Mouse (Mus musculus) macrophage (primary cell): ENCODE data around the gene Cfl2. TPM values are rescaled to one million over a fixed set of nuclear protein-coding genes. Genes with fewer than 3 reads are reported as not detected.
"Not testable (repeated sequence)": the region's sequence is repeated elsewhere in the genome, so short reads cannot be mapped to it uniquely, and the experiment has no call there.

Experiments
- H3K27ac ChIP-seq: fragments of 350-480 bp; formaldehyde crosslinking; 2 replicates; pipeline ENCODE4 v1.9.0; 2021
- H3K36me3 ChIP-seq: fragments of 350-480 bp; formaldehyde crosslinking; 2 replicates; pipeline ENCODE4 v1.9.0; 2021; ENCODE audit errors: inconsistent target
- H3K4me3 ChIP-seq: fragments of 350-480 bp; formaldehyde crosslinking; 2 replicates; pipeline ENCODE4 v1.9.0; 2021; ENCODE audit errors: inconsistent target
- H3K79me2 ChIP-seq: fragments of 350-480 bp; formaldehyde crosslinking; 2 replicates; pipeline ENCODE4 v1.9.0; 2021; ENCODE audit errors: inconsistent target
- WGBS: methylation state at CpG from one replicate; pipeline ENCODE4 v1.1.7; 2026; ENCODE audit warnings: inconsistent platforms; ENCODE audit not compliant: missing documents; 5-methylcytosine and 5-hydroxymethylcytosine counted together
- polyA plus RNA-seq: library from polyadenylated mRNA; stranded (reverse); fragments of 250-400 nt; gene quantifications from 3 replicates; pipeline ENCODE4 v1.2.4, GENCODE M21; 2018; ENCODE audit warnings: inconsistent platforms

The Cfl2 gene
- polyA plus RNA-seq, 1 experiment from 2014 or later, result 21.0 TPM

- 97% methylated on average over 2 of the region's 2 CpGs for WGBS
- no peak overlapping the region for H3K27ac ChIP-seq
- no peak overlapping the region for H3K4me3 ChIP-seq
- H3K36me3 ChIP-seq, result no peaks in the 10 kb centered on the region
- H3K79me2 ChIP-seq, result no peaks in the 10 kb centered on the region
Measured at GRCm38 (mm10) chr12:54839815-54840214, 22.9 kb downstream of the Cfl2 start.

GRCm38 (mm10) chr12:54838931-54839330, 23.7 kb downstream of the Cfl2 start:
- Histone ChIP-seq H3K79me2 (no peaks in the 10 kb centered on the region), H3K27ac (no peak overlapping the region), H3K36me3 (no peaks in the 10 kb centered on the region), H3K4me3 (no peak overlapping the region)

GRCm38 (mm10) chr12:54835608-54836570, 26.8 kb downstream of the Cfl2 start:
- 90% methylated on average over 13 of the region's 18 CpGs for WGBS
- H3K36me3 ChIP-seq, result no peaks in the 10 kb centered on the region
- H3K27ac ChIP-seq, result 0 out of 2 replicates have a peak overlapping the region, but pooled peaks have one; percentile 27
- no peak overlapping the region for H3K4me3 ChIP-seq
- no peaks in the 10 kb centered on the region for H3K79me2 ChIP-seq

- Histone ChIP-seq H3K36me3 (no peaks in the 10 kb centered on the region), H3K79me2 (no peaks in the 10 kb centered on the region), H3K4me3 (peak overlapping the region; percentile 29), H3K27ac (peak overlapping the region; percentile 27)
- 8% methylated on average over 10 of the region's 11 CpGs for WGBS
Measured at GRCm38 (mm10) chr12:54834925-54835447, 27.7 kb downstream of the Cfl2 start.

DNA sequence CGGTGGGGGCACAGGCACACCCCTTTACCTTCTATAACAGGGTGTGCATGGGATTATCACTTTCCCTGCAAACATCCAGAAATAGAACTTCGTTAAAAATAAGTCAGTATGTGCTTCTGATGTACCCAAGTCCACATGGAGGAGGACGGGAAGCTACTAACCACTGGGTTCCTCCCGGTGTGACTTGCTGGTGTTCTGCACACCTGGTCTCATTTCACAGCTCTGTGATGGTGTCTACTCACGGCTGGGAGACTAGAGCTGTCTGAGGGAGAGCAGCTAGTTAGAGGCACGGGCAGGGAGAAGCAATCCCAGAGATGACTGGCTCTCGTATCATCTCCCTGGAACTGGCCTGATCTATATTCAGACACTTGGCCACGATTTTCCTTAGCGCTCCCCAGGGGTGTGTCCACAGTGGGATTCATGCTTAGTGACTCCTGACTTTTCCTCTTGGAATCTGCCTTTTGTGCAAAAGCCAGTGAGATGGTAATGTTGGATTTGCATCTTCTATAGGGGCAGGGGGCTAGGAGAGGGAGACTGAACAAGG, 28.7 kb downstream of the Cfl2 start:
- Histone ChIP-seq H3K36me3 (no peaks in the 10 kb centered on the region), H3K4me3 (no peak overlapping the region), H3K79me2 (no peaks in the 10 kb centered on the region), H3K27ac (no peak overlapping the region)
- WGBS, result 56% methylated on average over 9 of the region's 9 CpGs

DNA sequence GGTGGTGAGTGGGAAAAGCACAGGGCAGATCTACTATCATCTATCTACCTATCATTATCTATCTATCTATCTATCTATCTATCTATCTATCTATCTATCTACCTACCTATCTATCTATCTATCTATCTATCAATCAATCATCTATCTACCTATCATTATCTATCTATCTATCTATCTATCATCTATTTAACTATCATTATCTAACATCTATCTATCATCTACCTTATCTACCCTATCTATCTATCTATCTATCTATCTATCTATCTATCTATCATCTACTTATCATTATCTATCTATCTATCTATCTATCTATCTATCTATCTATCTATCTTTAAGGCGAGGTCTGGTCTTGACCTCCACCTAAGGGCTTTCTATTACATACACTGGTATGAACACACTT, 30.8 kb downstream of the Cfl2 start:
- H3K79me2 ChIP-seq, H3K27ac ChIP-seq, H3K36me3 ChIP-seq, H3K4me3 ChIP-seq: not testable (repeated sequence)
- WGBS, result 90% methylated on average over 1 of the region's 1 CpGs

DNA sequence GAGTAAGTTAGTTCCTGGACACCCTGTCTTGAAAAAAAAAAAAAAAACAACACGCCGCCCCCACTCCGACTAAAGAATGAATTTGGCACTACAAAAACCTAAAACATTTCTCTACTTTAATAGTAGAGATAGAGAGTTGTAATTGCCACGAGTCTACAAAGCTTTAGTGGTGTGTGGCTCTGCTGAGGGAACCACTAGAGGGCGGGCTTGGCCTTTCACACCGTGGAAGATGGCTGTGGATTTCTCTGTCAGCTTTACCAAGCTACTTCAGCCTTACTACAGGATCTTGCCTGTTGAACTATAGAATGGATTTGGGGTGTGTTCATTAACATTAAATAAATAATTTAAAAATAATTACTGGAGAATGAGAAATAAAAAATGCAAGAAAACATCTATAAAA, 32.1 kb downstream of the Cfl2 start:
- no peaks in the 10 kb centered on the region for H3K79me2 ChIP-seq
- no peak overlapping the region for H3K4me3 ChIP-seq
- H3K36me3 ChIP-seq, result no peaks in the 10 kb centered on the region
- no peak overlapping the region for H3K27ac ChIP-seq
- WGBS, result 5% methylated on average over 6 of the region's 6 CpGs

DNA sequence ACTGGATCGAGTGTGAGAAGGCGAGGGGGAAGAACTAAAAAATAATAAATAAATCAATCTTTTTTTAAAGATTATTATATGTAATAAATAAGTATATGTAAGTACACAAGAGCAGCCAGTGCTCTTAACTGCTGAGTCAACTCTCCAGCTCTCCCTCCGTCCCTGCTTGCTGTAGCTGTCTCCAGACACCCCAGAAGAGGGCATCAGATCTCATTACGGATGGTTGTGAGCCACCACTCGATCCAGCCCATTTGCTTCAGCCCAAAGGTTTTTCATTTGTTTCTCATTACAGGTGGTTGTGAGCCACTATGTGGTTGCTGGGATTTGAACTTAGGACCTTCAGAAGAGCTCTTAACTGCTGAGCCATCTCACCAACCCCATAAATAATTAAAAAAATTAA, 32.8 kb downstream of the Cfl2 start:
- H3K4me3 ChIP-seq, result no peak overlapping the region
- no peaks in the 10 kb centered on the region for H3K79me2 ChIP-seq
- H3K36me3 ChIP-seq, result no peaks in the 10 kb centered on the region
- H3K27ac ChIP-seq, result no peak overlapping the region
- 69% methylated on average over 5 of the region's 5 CpGs for WGBS

DNA sequence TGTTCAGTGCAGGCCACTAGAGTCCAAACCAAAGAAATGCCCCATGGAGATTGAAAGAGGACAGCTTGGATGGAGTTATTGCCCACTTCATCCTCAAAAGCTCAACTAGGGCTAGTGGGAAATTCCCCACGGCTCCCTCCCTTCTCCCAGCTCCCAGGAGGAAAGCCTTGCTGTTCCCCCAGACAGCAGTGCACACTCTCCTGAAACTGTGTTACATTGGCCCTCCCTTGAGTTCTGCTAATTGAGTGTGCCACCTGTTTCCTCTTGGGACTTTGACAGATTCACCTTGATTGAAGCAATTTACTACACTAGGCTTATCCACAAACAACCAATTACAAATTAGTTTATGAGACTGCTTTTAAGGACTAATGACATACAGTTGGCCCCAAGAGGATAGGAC, 34.6 kb downstream of the Cfl2 start:
- Histone ChIP-seq H3K79me2 (no peaks in the 10 kb centered on the region), H3K36me3 (no peaks in the 10 kb centered on the region), H3K4me3 (no peak overlapping the region), H3K27ac (no peak overlapping the region)
- 94% methylated on average over 1 of the region's 1 CpGs for WGBS

DNA sequence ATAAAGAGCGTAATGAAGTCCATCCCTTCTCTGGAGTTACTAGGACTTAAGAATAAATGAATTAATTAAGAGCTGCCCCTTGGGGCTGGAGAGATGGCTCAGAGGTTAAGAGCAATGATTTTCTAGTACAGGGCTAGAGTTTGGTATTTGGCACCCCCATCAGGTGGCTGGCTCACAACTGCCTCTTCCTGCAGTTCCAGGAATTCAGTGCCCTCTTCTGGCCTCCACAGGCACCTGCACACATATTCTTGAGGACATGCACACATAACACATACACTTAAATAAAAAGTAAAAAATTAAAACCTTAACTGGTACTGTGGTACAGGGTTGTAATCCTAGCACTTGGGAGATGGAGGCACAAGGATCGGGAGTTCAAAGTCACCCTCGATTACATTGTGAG, 37.5 kb downstream of the Cfl2 start:
- H3K27ac ChIP-seq, result no peak overlapping the region
- no peaks in the 10 kb centered on the region for H3K79me2 ChIP-seq
- H3K36me3 ChIP-seq, result no peaks in the 10 kb centered on the region
- no peak overlapping the region for H3K4me3 ChIP-seq
- WGBS, result 100% methylated on average over 3 of the region's 3 CpGs

GRCm38 (mm10) chr12:54822836-54823426, 39.7 kb downstream of the Cfl2 start:
- 31% methylated on average over 4 of the region's 4 CpGs for WGBS
- Histone ChIP-seq H3K27ac (peak overlapping the region; percentile 56), H3K79me2 (no peaks in the 10 kb centered on the region), H3K36me3 (no peaks in the 10 kb centered on the region), H3K4me3 (no peak overlapping the region)

GRCm38 (mm10) chr12:54820684-54821161, 42.0 kb downstream of the Cfl2 start:
- no peak overlapping the region for H3K4me3 ChIP-seq
- 0% methylated on average over 2 of the region's 2 CpGs for WGBS
- peak overlapping the region; percentile 88 for H3K27ac ChIP-seq
- H3K36me3 ChIP-seq, result no peaks in the 10 kb centered on the region
- no peaks in the 10 kb centered on the region for H3K79me2 ChIP-seq

DNA sequence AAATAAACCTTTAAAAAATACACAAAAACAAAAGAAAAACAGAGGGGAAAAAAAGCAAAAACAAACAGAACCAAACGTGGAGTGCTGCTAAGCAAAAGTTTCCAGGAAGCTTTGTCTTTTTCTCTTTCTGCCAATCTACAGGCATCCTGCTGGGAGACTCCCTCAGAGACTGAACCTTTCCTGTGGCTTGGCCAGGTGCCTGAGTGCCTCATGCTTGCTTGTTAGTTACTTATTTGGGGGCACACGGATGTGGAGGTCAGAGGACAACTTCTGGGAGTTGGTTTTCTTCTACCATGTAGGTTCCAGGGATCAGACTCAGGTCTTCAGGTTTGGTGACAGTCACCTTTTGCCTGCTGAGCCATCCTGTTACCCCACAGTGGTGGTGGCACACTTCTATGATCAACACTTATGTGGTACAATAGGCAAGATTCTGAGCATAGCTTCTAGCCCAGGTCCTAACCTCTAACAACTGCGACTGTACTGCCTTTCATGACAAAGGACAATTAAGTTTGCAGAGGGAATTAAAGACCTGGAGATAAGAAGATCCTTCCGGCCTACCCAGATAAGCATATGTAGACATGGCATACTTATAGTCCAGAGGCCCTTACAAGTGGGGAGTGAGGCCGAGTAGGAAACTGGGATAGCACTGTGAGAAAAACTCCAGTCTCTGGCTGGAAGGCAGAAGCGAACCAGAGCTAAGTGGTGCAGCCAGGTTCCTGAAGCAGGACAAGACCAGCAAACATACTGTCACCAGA, 43.3 kb downstream of the Cfl2 start:
- Histone ChIP-seq H3K4me3 (no peak overlapping the region), H3K79me2 (no peaks in the 10 kb centered on the region), H3K27ac (peak overlapping the region; percentile 88; the same call in 1 of the 2 replicates), H3K36me3 (no peaks in the 10 kb centered on the region)
- WGBS, result 80% methylated on average over 6 of the region's 6 CpGs

- no peaks in the 10 kb centered on the region for H3K36me3 ChIP-seq
- no peak overlapping the region for H3K27ac ChIP-seq
- WGBS, result 50% methylated on average over 2 of the region's 2 CpGs
Measured at GRCm38 (mm10) chr12:54810142-54810541, 52.5 kb downstream of the Cfl2 start.

More at GRCm38 (mm10) chr12:54810142-54810541, 52.5 kb downstream of the Cfl2 start:
- Histone ChIP-seq H3K4me3 (no peak overlapping the region), H3K79me2 (no peaks in the 10 kb centered on the region)
